Mouse (Mus musculus) heart, embryonic 13.5 days (tissue): ENCODE data around the gene Tut4. TPM values are rescaled to one million over a fixed set of nuclear protein-coding genes. Genes with fewer than 3 reads are reported as not detected.
A peak's percentile ranks its signal among the peaks of the same experiment; 100 is the strongest.

Experiments
- ATAC-seq: fragments of 200-750 bp; cut with Nextera tagmentation; 2 replicates; pipeline ENCODE4 v1.8.0; 2017; ENCODE audit warnings: moderate TSS enrichment; ENCODE audit not compliant: insufficient number of reproducible peaks, low FRiP score, low TSS enrichment; ENCODE audit errors: extremely low read depth
- H3K27ac ChIP-seq: fragments of 300-500 bp; sonication (generic); replicated peaks from 2 replicates; pipeline ENCODE4 v1.5.1; 2015; ENCODE audit warnings: moderate library complexity, mild to moderate bottlenecking, inconsistent platforms
- H3K27me3 ChIP-seq: fragments of 300-500 bp; sonication (generic); replicated peaks from 2 replicates; pipeline ENCODE4 v1.6.1; 2015; ENCODE audit warnings: mild to moderate bottlenecking, inconsistent platforms
- H3K36me3 ChIP-seq: fragments of 300-500 bp; sonication (generic); 2 replicates; pipeline ENCODE4 v1.6.1; 2015; ENCODE audit warnings: mild to moderate bottlenecking, inconsistent platforms
- H3K4me1 ChIP-seq: fragments of 300-500 bp; sonication (generic); 2 replicates; pipeline ENCODE4 v1.6.1; 2015; ENCODE audit warnings: inconsistent platforms
- H3K4me2 ChIP-seq: fragments of 300-500 bp; sonication (generic); 2 replicates; pipeline ENCODE4 v1.6.1; 2015; ENCODE audit warnings: inconsistent platforms, mild to moderate bottlenecking, moderate library complexity
- H3K4me3 ChIP-seq: fragments of 300-500 bp; sonication (generic); 2 replicates; pipeline ENCODE4 v1.5.1; 2015; ENCODE audit warnings: moderate library complexity, mild to moderate bottlenecking, inconsistent platforms
- H3K9ac ChIP-seq: fragments of 300-500 bp; sonication (generic); 2 replicates; pipeline ENCODE4 v1.6.1; 2015; ENCODE audit warnings: inconsistent platforms, mild to moderate bottlenecking, moderate library complexity
- H3K9me3 ChIP-seq: fragments of 300-500 bp; sonication (generic); 2 replicates; pipeline ENCODE4 v1.6.1; 2016; ENCODE audit warnings: inconsistent platforms
- WGBS: fragments of 180-500 bp; shearing (Covaris S2); methylation state at CpG from one replicate; pipeline ENCODE4 v1.1.7; 2015; ENCODE audit warnings: mixed read lengths; 5-methylcytosine and 5-hydroxymethylcytosine counted together
- polyA plus RNA-seq: library from polyadenylated mRNA; unstranded; fragments of >200 nt; fragmentation: Nextera tagmentation; extraction: Ambion mirVana; gene quantifications from 2 replicates; pipeline ENCODE4 v1.2.1, GENCODE M21; 2015

Gene Tut4
- polyA plus RNA-seq, 1 experiment from 2014 or later: 45.6 TPM

- 47% methylated on average over 6 of the region's 6 CpGs for WGBS
- H3K4me2 ChIP-seq: peak overlapping the region; percentile 3; the same call in 1 of the 2 replicates
- ATAC-seq: no peak
These were observed 21.0 kb upstream of the Tut4 start for GRCm38 (mm10) chr4:108438082-108438840.

GRCm38 (mm10) chr4:108448091-108448490 is 11.1 kb upstream of the Tut4 start:
- H3K4me3 ChIP-seq: no peak overlapping the region
- H3K9ac ChIP-seq: no peak overlapping the region
- H3K9me3 ChIP-seq: no peaks in the 10 kb centered on the region
- no peak for ATAC-seq
- H3K27me3 ChIP-seq: no peaks in the 10 kb centered on the region
- no peak overlapping the region for H3K27ac ChIP-seq
- H3K4me1 ChIP-seq: no peaks in the 10 kb centered on the region
- H3K4me2 ChIP-seq: no peak overlapping the region
- 24% methylated on average over 7 of the region's 7 CpGs for WGBS
- H3K36me3 ChIP-seq: no peaks in the 10 kb centered on the region

More at GRCm38 (mm10) chr4:108438082-108438840, 21.0 kb upstream of the Tut4 start:
- Histone ChIP-seq H3K27ac (0 out of 2 replicates have a peak overlapping the region, but pooled peaks have one; percentile 8), H3K4me3 (no peak overlapping the region), H3K36me3 (no peaks in the 10 kb centered on the region), H3K4me1 (peaks cover 26% of the 10 kb centered on the region), H3K27me3 (no peaks in the 10 kb centered on the region), H3K9ac (no peak overlapping the region), H3K9me3 (no peaks in the 10 kb centered on the region)

- H3K9ac ChIP-seq: no peak overlapping the region
- 52% methylated on average over 2 of the region's 2 CpGs for WGBS
- no peak overlapping the region for H3K4me2 ChIP-seq
- no peaks in the 10 kb centered on the region for H3K36me3 ChIP-seq
- H3K9me3 ChIP-seq: no peaks in the 10 kb centered on the region
- no peaks in the 10 kb centered on the region for H3K27me3 ChIP-seq
- no peak overlapping the region for H3K4me3 ChIP-seq
- H3K27ac ChIP-seq: no peak overlapping the region
- peaks cover 13% of the 10 kb centered on the region for H3K4me1 ChIP-seq
- no peak for ATAC-seq
These were observed 3.2 kb upstream of the Tut4 start for GRCm38 (mm10) chr4:108456028-108456427.

- Histone ChIP-seq H3K27ac (peak overlapping the region; percentile 98), H3K9ac (peak overlapping the region; percentile 96), H3K27me3 (no peaks in the 10 kb centered on the region), H3K36me3 (peaks cover 11% of the 10 kb centered on the region), H3K4me3 (peak overlapping the region; percentile 85), H3K9me3 (no peaks in the 10 kb centered on the region), H3K4me1 (peaks cover 16% of the 10 kb centered on the region), H3K4me2 (peak overlapping the region; percentile 88)
- 27% methylated on average over 5 of the region's 5 CpGs for WGBS
- ATAC-seq: no peak
These were observed 955 bp upstream of the Tut4 start for GRCm38 (mm10) chr4:108458201-108458741.

GRCm38 (mm10) chr4:108460156-108460923 is 1.1 kb downstream of the Tut4 start:
- peak; percentile 16; the same call in 1 of the 2 replicates for ATAC-seq
- WGBS: under 1% methylated on average over 51 of the region's 59 CpGs
- peak overlapping the region; percentile 85 for H3K4me3 ChIP-seq

GRCm38 (mm10) chr4:108461262-108461903 is 2.2 kb downstream of the Tut4 start:
- peaks cover 13% of the 10 kb centered on the region for H3K4me1 ChIP-seq
- ATAC-seq: no peak
- H3K9me3 ChIP-seq: no peaks in the 10 kb centered on the region
- H3K4me3 ChIP-seq: peak overlapping the region; percentile 85
- H3K4me2 ChIP-seq: peak overlapping the region; percentile 88
- WGBS: 55% methylated on average over 5 of the region's 5 CpGs
- H3K27ac ChIP-seq: no peak overlapping the region
- no peaks in the 10 kb centered on the region for H3K27me3 ChIP-seq
- peak overlapping the region; percentile 96 for H3K9ac ChIP-seq
- peaks cover 19% of the 10 kb centered on the region for H3K36me3 ChIP-seq

More at GRCm38 (mm10) chr4:108460156-108460923, 1.1 kb downstream of the Tut4 start:
- no peaks in the 10 kb centered on the region for H3K9me3 ChIP-seq
- peak overlapping the region; percentile 96 for H3K9ac ChIP-seq
- H3K27me3 ChIP-seq: no peaks in the 10 kb centered on the region
- peak overlapping the region; percentile 98 for H3K27ac ChIP-seq
- H3K4me1 ChIP-seq: peaks cover 16% of the 10 kb centered on the region
- peaks cover 11% of the 10 kb centered on the region for H3K36me3 ChIP-seq
- H3K4me2 ChIP-seq: peak overlapping the region; percentile 88

- Histone ChIP-seq H3K4me3 (no peak overlapping the region), H3K4me1 (peaks cover 6% of the 10 kb centered on the region), H3K4me2 (no peak overlapping the region), H3K9ac (no peak overlapping the region), H3K27ac (no peak overlapping the region), H3K9me3 (no peaks in the 10 kb centered on the region), H3K36me3 (0 out of 2 replicates have a peak, but pooled peaks cover 12% of the 10 kb centered on the region), H3K27me3 (no peaks in the 10 kb centered on the region)
- WGBS: 71% methylated on average over 2 of the region's 2 CpGs
- no peak for ATAC-seq
These were observed 14.4 kb downstream of the Tut4 start for GRCm38 (mm10) chr4:108473586-108473985.

- no peak overlapping the region for H3K4me2 ChIP-seq
These were observed 23.6 kb downstream of the Tut4 start for GRCm38 (mm10) chr4:108482776-108483175.

GRCm38 (mm10) chr4:108484230-108484629 is 25.0 kb downstream of the Tut4 start:
- Histone ChIP-seq H3K4me2 (no peak overlapping the region), H3K27ac (no peak overlapping the region), H3K4me1 (no peaks in the 10 kb centered on the region), H3K27me3 (no peaks in the 10 kb centered on the region), H3K9ac (no peak overlapping the region), H3K9me3 (peaks cover 4% of the 10 kb centered on the region; the same call in 1 of the 2 replicates), H3K4me3 (no peak overlapping the region), H3K36me3 (peaks cover 59% of the 10 kb centered on the region)
- WGBS: 83% methylated on average over 4 of the region's 4 CpGs
- ATAC-seq: no peak

More at GRCm38 (mm10) chr4:108482776-108483175, 23.6 kb downstream of the Tut4 start:
- ATAC-seq: no peak
- Histone ChIP-seq H3K36me3 (peaks cover 59% of the 10 kb centered on the region), H3K27me3 (no peaks in the 10 kb centered on the region), H3K4me3 (no peak overlapping the region), H3K4me1 (no peaks in the 10 kb centered on the region), H3K9ac (no peak overlapping the region), H3K27ac (no peak overlapping the region), H3K9me3 (peaks cover 4% of the 10 kb centered on the region; the same call in 1 of the 2 replicates)

GRCm38 (mm10) chr4:108503023-108503422 is 43.8 kb downstream of the Tut4 start:
- no peaks in the 10 kb centered on the region for H3K27me3 ChIP-seq
- no peak for ATAC-seq
- H3K9ac ChIP-seq: no peak overlapping the region
- H3K9me3 ChIP-seq: no peaks in the 10 kb centered on the region
- H3K4me3 ChIP-seq: no peak overlapping the region
- H3K36me3 ChIP-seq: peaks cover 74% of the 10 kb centered on the region
- 85% methylated on average over 2 of the region's 2 CpGs for WGBS
- no peak overlapping the region for H3K27ac ChIP-seq
- H3K4me2 ChIP-seq: no peak overlapping the region
- H3K4me1 ChIP-seq: no peaks in the 10 kb centered on the region

- H3K27ac ChIP-seq: no peak overlapping the region
- no peaks in the 10 kb centered on the region for H3K27me3 ChIP-seq
- no peaks in the 10 kb centered on the region for H3K4me1 ChIP-seq
- H3K4me2 ChIP-seq: no peak overlapping the region
- peaks cover 40% of the 10 kb centered on the region for H3K36me3 ChIP-seq
- 95% methylated on average over 2 of the region's 2 CpGs for WGBS
- H3K4me3 ChIP-seq: no peak overlapping the region
- ATAC-seq: no peak
- no peaks in the 10 kb centered on the region for H3K9me3 ChIP-seq
- no peak overlapping the region for H3K9ac ChIP-seq
These were observed 80.5 kb downstream of the Tut4 start for GRCm38 (mm10) chr4:108539701-108540100.
